Comparison of ENCODE assay signal across 19 mouse cellular contexts in the genomic region with DNA sequence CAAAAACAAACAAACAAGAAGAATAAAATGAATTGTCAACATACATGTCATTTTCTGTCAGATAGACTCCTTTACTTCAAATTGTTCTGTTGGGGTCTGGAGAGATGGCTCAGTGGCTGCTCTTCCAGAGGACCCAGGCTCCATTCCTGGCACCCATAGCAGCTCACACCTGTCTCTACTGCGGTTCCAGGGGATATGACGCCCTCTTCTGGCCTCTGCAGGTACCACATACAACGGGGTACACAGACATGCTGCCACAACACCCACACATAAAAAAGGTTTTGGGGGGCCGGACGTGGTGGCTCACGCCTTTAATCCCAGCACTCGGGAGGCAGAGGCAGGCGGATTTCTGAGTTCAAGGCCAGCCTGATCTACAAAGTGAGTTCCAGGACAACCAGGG. TPM values are rescaled to one million over a fixed set of nuclear protein-coding genes. Genes with fewer than 3 reads are reported as not detected.
DNase-seq lines count a peak whose midpoint lies in the region; ATAC-seq and TF ChIP-seq lines count a peak whose summit lies in the region.
"Had no signal": no experiment of that assay in that cellular context is flagged by ENCODE, and none has a peak within 500 bp of the region (broad histone marks: within the 10 kb centered on the region; RNA-seq: fewer than 3 reads in every experiment).

No protein-coding gene starts in this region.

- WGBS in heart, adult 2 months = 93% methylated on average over 8 of the region's 8 CpGs
- WGBS in heart, embryonic 12.5 days = 90% methylated on average over 8 of the region's 8 CpGs
- WGBS in lung, postnatal 0 days = 90% methylated on average over 8 of the region's 8 CpGs

- no peak for DNase-seq in heart, adult 2 months
- no peak for DNase-seq in lung, postnatal 0 days (ENCODE audit: low spot score)
- DNase-seq in lung, postnatal 25 days (ENCODE audit: low spot score) = no peak
- DNase-seq in G1E (ENCODE audit: low spot score) = no peak
- no peak for DNase-seq in MN1 (ENCODE audit: low spot score)
- DNase-seq: cerebellum, postnatal 36 days; gastrocnemius, postnatal 10 days; kidney, adult 9 months; lung, postnatal 36 days; right cerebral cortex, adult 18-20 months had no signal

- H3K9me3 ChIP-seq in heart, embryonic 12.5 days (replicated peaks) = no peaks in the 10 kb centered on the region
- no peaks in the 10 kb centered on the region for H3K9me3 ChIP-seq in lung, postnatal 0 days (ENCODE audit: low read length)
- no peaks in the 10 kb centered on the region for H3K9me3 ChIP-seq in G1E (replicated peaks)
- H3K9me3 ChIP-seq: embryonic facial prominence, embryonic 12.5 days; forebrain, embryonic 10.5 days; hindbrain, embryonic 13.5 days; limb, embryonic 13.5 days had no signal

- no peaks in the 10 kb centered on the region for H3K27me3 ChIP-seq in heart, adult 2 months (ENCODE audit: control insufficient read depth, insufficient read depth, low read length)
- no peaks in the 10 kb centered on the region for H3K27me3 ChIP-seq in heart, embryonic 12.5 days (replicated peaks)
- H3K27me3 ChIP-seq in lung, postnatal 0 days (replicated peaks; ENCODE audit: insufficient read depth, low read length) = no peaks in the 10 kb centered on the region
- no peaks in the 10 kb centered on the region for H3K27me3 ChIP-seq in G1E (ENCODE audit: insufficient read depth, low read length)
- H3K27me3 ChIP-seq: CH12.LX; embryonic facial prominence, embryonic 12.5 days; hindbrain, embryonic 13.5 days; limb, embryonic 13.5 days had no signal

- no peak overlapping the region for H3K4me3 ChIP-seq in heart, adult 2 months
- no peak overlapping the region for H3K4me3 ChIP-seq in heart, embryonic 12.5 days
- H3K4me3 ChIP-seq in lung, postnatal 0 days (ENCODE audit: low read depth, low read length) = no peak overlapping the region
- no peak overlapping the region for H3K4me3 ChIP-seq in G1E (ENCODE audit: low read depth, low read length)
- H3K4me3 ChIP-seq: embryonic facial prominence, embryonic 12.5 days; forebrain, embryonic 10.5 days; hindbrain, embryonic 13.5 days; limb, embryonic 13.5 days had no signal

- peaks cover 2% of the 10 kb centered on the region; the same call in 1 of the 2 replicates for H3K4me1 ChIP-seq in heart, adult 2 months (ENCODE audit: control insufficient read depth, insufficient read depth, low read length)
- H3K4me1 ChIP-seq in heart, embryonic 12.5 days (replicated peaks) = peaks cover 20% of the 10 kb centered on the region
- no peaks in the 10 kb centered on the region for H3K4me1 ChIP-seq in lung, postnatal 0 days (ENCODE audit: insufficient read depth, low read depth, low read length)
- H3K4me1 ChIP-seq in G1E (ENCODE audit: insufficient read depth, low read depth, low read length) = peaks cover 53% of the 10 kb centered on the region

- no peak overlapping the region for H3K9ac ChIP-seq in heart, adult 2 months (ENCODE audit: low read depth, low read length)
- H3K9ac ChIP-seq in heart, embryonic 12.5 days = no peak overlapping the region
- H3K9ac ChIP-seq in lung, postnatal 0 days (replicated peaks; ENCODE audit: low read depth) = no peak overlapping the region
- H3K9ac ChIP-seq: embryonic facial prominence, embryonic 12.5 days; hindbrain, embryonic 13.5 days; limb, embryonic 13.5 days had no signal

- peak; percentile 40 for TF ChIP-seq CTCF in heart, adult 2 months (IDR thresholded peaks at IDR 0.05)
- peak; percentile 43 for TF ChIP-seq CTCF in lung, postnatal 0 days (IDR thresholded peaks at IDR 0.05)
- 0 out of 2 replicates have a peak, but pooled peaks have one; percentile 6 for TF ChIP-seq CTCF in G1E (IDR thresholded peaks at IDR 0.05; ENCODE audit: low read depth, low read length)

- no peak for TF ChIP-seq POLR2A in heart, adult 2 months (IDR thresholded peaks at IDR 0.05; ENCODE audit: insufficient read depth, low read depth, low read length)

- ATAC-seq in heart, embryonic 12.5 days (ENCODE audit: insufficient number of reproducible peaks, low FRiP score) = no peak
- no peak for ATAC-seq in lung, postnatal 0 days
- no peak for ATAC-seq in G1E (ENCODE audit: extremely low read depth, insufficient number of reproducible peaks, low FRiP score, poor library complexity, severe bottlenecking)
- ATAC-seq in megakaryocyte-erythroid progenitor cell, adult 5-6 weeks (replicated peaks; ENCODE audit: low FRiP score, low TSS enrichment, poor library complexity, severe bottlenecking) = peak; percentile 50; the same call in 1 of the 2 replicates
- ATAC-seq in megakaryocyte, adult 5-6 weeks (ENCODE audit: poor library complexity, severe bottlenecking) = no peak
- ATAC-seq: midbrain, embryonic 16.5 days had no signal

- no peak overlapping the region for H3K27ac ChIP-seq in heart, adult 2 months
- H3K27ac ChIP-seq in heart, embryonic 12.5 days (ENCODE audit: poor library complexity, severe bottlenecking) = no peak overlapping the region
- no peak overlapping the region for H3K27ac ChIP-seq in lung, postnatal 0 days (ENCODE audit: low read length)
- H3K27ac ChIP-seq: embryonic facial prominence, embryonic 12.5 days; forebrain, embryonic 10.5 days; hindbrain, embryonic 13.5 days; limb, embryonic 13.5 days had no signal

- H3K4me2 ChIP-seq in heart, embryonic 12.5 days = no peak overlapping the region
- no peak overlapping the region for H3K4me2 ChIP-seq in lung, postnatal 0 days (replicated peaks; ENCODE audit: low read depth, low read length)
- H3K4me2 ChIP-seq: embryonic facial prominence, embryonic 12.5 days; hindbrain, embryonic 13.5 days; limb, embryonic 13.5 days had no signal

- intact Hi-C loops in heart, adult 2 months (cut with DNase I) = loop anchor here (5.0 to 10.0 kb wide), 2 partner anchors 47 to 151 kb away; no protein-coding TSS in a partner anchor

- H3K79me2 ChIP-seq in heart, adult 2 months (replicated peaks; ENCODE audit: control insufficient read depth, insufficient read depth, low read length) = no peaks in the 10 kb centered on the region

- H3K36me3 ChIP-seq in heart, adult 2 months (ENCODE audit: control insufficient read depth, insufficient read depth, low read length) = peaks cover 9% of the 10 kb centered on the region
- H3K36me3 ChIP-seq in heart, embryonic 12.5 days = peaks cover 86% of the 10 kb centered on the region
- 0 out of 2 replicates have a peak, but pooled peaks cover 10% of the 10 kb centered on the region for H3K36me3 ChIP-seq in lung, postnatal 0 days (ENCODE audit: insufficient read depth, low read length)
- H3K36me3 ChIP-seq in G1E (replicated peaks) = peaks cover 95% of the 10 kb centered on the region

- no peak for TF ChIP-seq EP300 in heart, adult 2 months (IDR thresholded peaks at IDR 0.05; ENCODE audit: insufficient read depth, low read depth, low read length)
- no peak for TF ChIP-seq EP300 in lung, postnatal 0 days (IDR thresholded peaks at IDR 0.05)

RNA-seq across cellular contexts. Expression of a gene that starts 6.6 kb away (rescaled TPM):
- total RNA-seq in heart, adult 2 months (2021) = 10 to 100 TPM; 65.1 to 85.6 TPM
- polyA plus RNA-seq in heart, adult 2 months (2012; rRNA removed) = 65.2 and 83.8 TPM in 2 replicates
- 1,319 and 1,320 TPM in 2 replicates for polyA plus RNA-seq in heart, embryonic 12.5 days (2016; fragmentation: Nextera tagmentation; extraction: Ambion mirVana)
- 1,317 and 1,524 TPM in 2 replicates for polyA plus RNA-seq in lung, postnatal 0 days (2015; fragmentation: Nextera tagmentation; extraction: Ambion mirVana)
- total RNA-seq in G1E (2014; fragmentation: Nextera tagmentation) (1,458 and 1,815 TPM in 2 replicates), G1E (2017) (554 and 587 TPM in 2 replicates)
- 445 and 449 TPM in 2 replicates for polyA plus RNA-seq in G1E (2012)
- 550 and 746 TPM in 2 replicates for total RNA-seq in megakaryocyte-erythroid progenitor cell, adult 5-6 weeks (2014; fragmentation: Nextera tagmentation)
- 379 and 555 TPM in 2 replicates for total RNA-seq in megakaryocyte-erythroid progenitor cell, adult 5-6 weeks (2017)
- total RNA-seq in megakaryocyte, adult 5-6 weeks (2015) = 646 and 659 TPM in 2 replicates
- 318 and 344 TPM in 2 replicates for total RNA-seq in megakaryocyte, adult 5-6 weeks (2017)

RNA-seq across cellular contexts. Expression of a gene that starts 14.7 kb away (rescaled TPM):
- 100 to 1,000 TPM; 140 to 146 TPM for total RNA-seq in heart, adult 2 months (2021)
- 57.1 and 84.0 TPM in 2 replicates for polyA plus RNA-seq in heart, adult 2 months (2012; rRNA removed)
- polyA plus RNA-seq in heart, embryonic 12.5 days (2016; fragmentation: Nextera tagmentation; extraction: Ambion mirVana) = 76.0 and 79.9 TPM in 2 replicates
- 18.9 and 19.4 TPM in 2 replicates for polyA plus RNA-seq in lung, postnatal 0 days (2015; fragmentation: Nextera tagmentation; extraction: Ambion mirVana)
- 41.1 and 42.9 TPM in 2 replicates for total RNA-seq in G1E (2014; fragmentation: Nextera tagmentation)
- total RNA-seq in G1E (2017) = 51.6 and 56.9 TPM in 2 replicates
- polyA plus RNA-seq in G1E (2012) = 23.4 and 25.0 TPM in 2 replicates
- 23.0 and 35.5 TPM in 2 replicates for total RNA-seq in megakaryocyte-erythroid progenitor cell, adult 5-6 weeks (2014; fragmentation: Nextera tagmentation)
- total RNA-seq in megakaryocyte-erythroid progenitor cell, adult 5-6 weeks (2017) = 71.1 and 78.6 TPM in 2 replicates
- total RNA-seq in megakaryocyte, adult 5-6 weeks (2015) = 8.7 and 10.9 TPM in 2 replicates
- 27.3 and 27.8 TPM in 2 replicates for total RNA-seq in megakaryocyte, adult 5-6 weeks (2017)

RNA-seq across cellular contexts. Expression of a gene that starts 21.5 kb away (rescaled TPM):
- 100 to 1,000 TPM; 391 to 397 TPM for total RNA-seq in heart, adult 2 months (2021)
- 175 and 205 TPM in 2 replicates for polyA plus RNA-seq in heart, adult 2 months (2012; rRNA removed)
- 152 and 175 TPM in 2 replicates for polyA plus RNA-seq in heart, embryonic 12.5 days (2016; fragmentation: Nextera tagmentation; extraction: Ambion mirVana)
- 98.5 and 104 TPM in 2 replicates for polyA plus RNA-seq in lung, postnatal 0 days (2015; fragmentation: Nextera tagmentation; extraction: Ambion mirVana)
- total RNA-seq in G1E (2014; fragmentation: Nextera tagmentation) = 59.7 and 87.3 TPM in 2 replicates
- 56.9 and 57.3 TPM in 2 replicates for total RNA-seq in G1E (2017)
- 201 and 202 TPM in 2 replicates for polyA plus RNA-seq in G1E (2012)
- 47.4 and 71.5 TPM in 2 replicates for total RNA-seq in megakaryocyte-erythroid progenitor cell, adult 5-6 weeks (2014; fragmentation: Nextera tagmentation)
- total RNA-seq in megakaryocyte-erythroid progenitor cell, adult 5-6 weeks (2017) = 35.9 and 36.9 TPM in 2 replicates
- total RNA-seq in megakaryocyte, adult 5-6 weeks (2015) = 50.9 and 55.4 TPM in 2 replicates
- 55.9 and 78.3 TPM in 2 replicates for total RNA-seq in megakaryocyte, adult 5-6 weeks (2017)

RNA-seq across cellular contexts. Expression of a gene that starts 32.8 kb away (rescaled TPM):
- total RNA-seq in heart, adult 2 months (2021) = 10 to 100 TPM; 14.9 to 16.1 TPM
- polyA plus RNA-seq in heart, adult 2 months (2012; rRNA removed) = 11.8 and 15.3 TPM in 2 replicates
- polyA plus RNA-seq in heart, embryonic 12.5 days (2016; fragmentation: Nextera tagmentation; extraction: Ambion mirVana) = 147 and 160 TPM in 2 replicates
- polyA plus RNA-seq in lung, postnatal 0 days (2015; fragmentation: Nextera tagmentation; extraction: Ambion mirVana) = 140 and 152 TPM in 2 replicates
- 38.1 and 47.6 TPM in 2 replicates for total RNA-seq in G1E (2014; fragmentation: Nextera tagmentation)
- 88.0 and 111 TPM in 2 replicates for total RNA-seq in G1E (2017)
- 114 and 127 TPM in 2 replicates for polyA plus RNA-seq in G1E (2012)
- 74.7 and 96.0 TPM in 2 replicates for total RNA-seq in megakaryocyte-erythroid progenitor cell, adult 5-6 weeks (2014; fragmentation: Nextera tagmentation)
- total RNA-seq in megakaryocyte-erythroid progenitor cell, adult 5-6 weeks (2017) = 61.6 and 108 TPM in 2 replicates
- total RNA-seq in megakaryocyte, adult 5-6 weeks (2015) = 79.1 and 98.4 TPM in 2 replicates
- 126 and 130 TPM in 2 replicates for total RNA-seq in megakaryocyte, adult 5-6 weeks (2017)

RNA-seq across cellular contexts. Expression of a gene that starts 46.8 kb away (rescaled TPM):
- 10 to 100 TPM; 18.1 to 19.8 TPM for total RNA-seq in heart, adult 2 months (2021)
- 18.2 and 19.9 TPM in 2 replicates for polyA plus RNA-seq in heart, adult 2 months (2012; rRNA removed)
- polyA plus RNA-seq in heart, embryonic 12.5 days (2016; fragmentation: Nextera tagmentation; extraction: Ambion mirVana) = 24.2 and 26.1 TPM in 2 replicates
- 10.1 and 10.4 TPM in 2 replicates for polyA plus RNA-seq in lung, postnatal 0 days (2015; fragmentation: Nextera tagmentation; extraction: Ambion mirVana)
- total RNA-seq in G1E (2014; fragmentation: Nextera tagmentation) (90.0 and 96.0 TPM in 2 replicates), G1E (2017) (5.6 and 8.6 TPM in 2 replicates)
- 11.7 and 13.9 TPM in 2 replicates for polyA plus RNA-seq in G1E (2012)
- 31.0 and 41.1 TPM in 2 replicates for total RNA-seq in megakaryocyte-erythroid progenitor cell, adult 5-6 weeks (2014; fragmentation: Nextera tagmentation)
- total RNA-seq in megakaryocyte-erythroid progenitor cell, adult 5-6 weeks (2017) = 13.6 and 18.6 TPM in 2 replicates
- total RNA-seq in megakaryocyte, adult 5-6 weeks (2015) = 66.3 and 69.0 TPM in 2 replicates
- total RNA-seq in megakaryocyte, adult 5-6 weeks (2017) = 15.1 and 16.8 TPM in 2 replicates

Comparison
In these comparisons a context has a peak if more than half of its experiments do, and no peak if none do; other contexts are left out.
1. RNA of a gene that starts 21.5 kb away (total RNA-seq): 391 to 397 TPM in heart, adult 2 months; 56.9 to 87.3 TPM in G1E, 50.9 to 78.3 TPM in megakaryocyte, adult 5-6 weeks and 35.9 to 71.5 TPM in megakaryocyte-erythroid progenitor cell, adult 5-6 weeks; every median in the first group is over 4 times any median in the second.
2. Peak in every context shown above with its lines, with median percentiles within 50 percentile points of each other: CTCF ChIP-seq.